Mouse (Mus musculus): ENCODE data around the gene Nrgn.

DNA sequence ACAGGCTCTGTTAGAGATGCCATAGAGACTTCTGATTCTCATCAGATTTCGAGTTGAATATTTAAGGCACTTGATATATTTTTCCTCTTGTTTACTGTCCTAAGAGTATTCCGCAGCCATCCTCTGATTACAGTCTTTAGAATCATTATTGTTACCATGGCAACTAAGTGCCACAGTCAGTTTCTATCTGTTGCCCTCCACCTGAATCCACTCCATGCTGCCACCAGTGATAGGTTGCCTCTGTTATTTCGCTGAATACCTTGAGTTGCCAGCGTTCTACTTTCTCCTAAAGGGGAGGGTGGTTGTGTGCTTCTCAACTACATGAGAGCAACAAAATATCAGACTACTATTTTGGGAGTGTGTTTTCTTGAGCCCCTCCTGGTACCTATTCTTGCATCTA, 34.0 kb upstream of the Nrgn start:
- TF ChIP-seq POLR2A (IDR thresholded peaks at IDR 0.05; ENCODE audit: borderline replicate concordance, extremely low read depth, low read depth, low read length): no peak
- no peak for TF ChIP-seq CTCF (IDR thresholded peaks at IDR 0.05; ENCODE audit: insufficient read depth, low read length)

Data from lung, adult 2 months (tissue).